Mouse (Mus musculus): Measurements from ENCODE around the gene C2cd5. TPM values are rescaled to one million over a fixed set of nuclear protein-coding genes. Genes with fewer than 3 reads are reported as not detected.
"Not testable (repeated sequence)": the region's sequence is repeated elsewhere in the genome, so short reads cannot be mapped to it uniquely, and the experiment has no call there.

C2cd5 gene
- polyA plus RNA-seq, 1 experiment from 2014 or later, result 7.0 TPM

- peaks cover 11% of the 10 kb centered on the region; the same call in 1 of the 2 replicates for H3K36me3 ChIP-seq (ENCODE audit: inconsistent target)
- no peak overlapping the region for H3K27ac ChIP-seq
- no peaks in the 10 kb centered on the region for H3K79me2 ChIP-seq (ENCODE audit: inconsistent target)
- H3K4me3 ChIP-seq (ENCODE audit: inconsistent target), result no peak overlapping the region
- WGBS (ENCODE audit: missing documents), result 87% methylated on average over 6 of the region's 6 CpGs
Measured at GRCm38 (mm10) chr6:143041578-143041977, 58.4 kb downstream of the C2cd5 start.

DNA sequence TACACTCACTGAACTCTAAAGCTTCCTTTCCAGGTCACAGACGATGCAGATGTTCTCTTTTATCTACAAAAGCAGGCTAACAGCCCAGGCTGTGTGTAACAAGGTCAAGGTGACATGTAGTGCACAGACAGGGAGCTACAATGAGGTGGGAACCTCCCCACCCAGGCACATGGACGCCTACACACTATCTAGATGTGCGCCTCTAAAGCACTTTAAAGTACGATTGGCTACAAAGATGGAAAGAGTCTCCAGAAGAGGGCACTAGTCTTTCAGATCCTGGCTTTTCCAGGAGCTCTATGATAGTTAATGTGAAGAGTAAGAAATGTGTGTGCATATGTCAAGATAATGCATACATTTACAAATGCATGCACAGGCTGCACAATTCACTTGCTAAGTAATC, 64.7 kb downstream of the C2cd5 start:
- 79% methylated on average over 4 of the region's 4 CpGs for WGBS (ENCODE audit: missing documents)
- Histone ChIP-seq H3K79me2 (ENCODE audit: inconsistent target) (no peaks in the 10 kb centered on the region), H3K36me3 (ENCODE audit: inconsistent target) (peaks cover 59% of the 10 kb centered on the region; the same call in 1 of the 2 replicates), H3K4me3 (ENCODE audit: inconsistent target) (no peak overlapping the region), H3K27ac (no peak overlapping the region)

- H3K4me3 ChIP-seq (ENCODE audit: inconsistent target), result no peak overlapping the region
- 95% methylated on average over 2 of the region's 2 CpGs for WGBS (ENCODE audit: missing documents)
- H3K79me2 ChIP-seq (ENCODE audit: inconsistent target), result no peaks in the 10 kb centered on the region
- H3K36me3 ChIP-seq (ENCODE audit: inconsistent target), result peaks cover 66% of the 10 kb centered on the region; the same call in 1 of the 2 replicates
- no peak overlapping the region for H3K27ac ChIP-seq
Measured at GRCm38 (mm10) chr6:143034503-143034902, 65.4 kb downstream of the C2cd5 start.

- Histone ChIP-seq H3K79me2 (ENCODE audit: inconsistent target) (no peaks in the 10 kb centered on the region), H3K36me3 (ENCODE audit: inconsistent target) (peaks cover 61% of the 10 kb centered on the region; the same call in 1 of the 2 replicates), H3K27ac (no peak overlapping the region), H3K4me3 (ENCODE audit: inconsistent target) (no peak overlapping the region)
- 97% methylated on average over 4 of the region's 5 CpGs for WGBS (ENCODE audit: missing documents)
Measured at GRCm38 (mm10) chr6:143030521-143030920, 69.4 kb downstream of the C2cd5 start.

DNA sequence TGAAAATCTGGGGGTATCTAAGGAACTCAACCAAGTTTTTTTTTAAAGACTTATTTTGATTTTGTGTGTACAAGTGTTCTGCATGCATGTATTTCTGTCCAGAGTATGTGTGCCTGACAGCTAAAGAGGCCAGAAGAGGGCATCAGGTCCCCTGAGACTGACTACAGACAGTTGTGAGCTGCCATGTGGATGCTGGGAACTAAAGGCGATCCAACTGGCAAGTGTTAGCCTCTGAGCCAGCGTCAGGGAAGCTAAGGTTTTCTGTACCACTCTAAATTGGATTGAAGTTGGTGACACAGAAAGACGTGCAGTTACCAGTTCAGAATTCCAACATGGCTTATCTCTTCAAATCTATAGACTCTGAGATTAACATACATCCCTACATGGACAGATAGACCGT, 72.0 kb downstream of the C2cd5 start:
- Histone ChIP-seq H3K27ac (no peak overlapping the region), H3K4me3 (ENCODE audit: inconsistent target) (no peak overlapping the region), H3K36me3 (ENCODE audit: inconsistent target) (peaks cover 39% of the 10 kb centered on the region; the same call in 1 of the 2 replicates), H3K79me2 (ENCODE audit: inconsistent target) (no peaks in the 10 kb centered on the region)
- 96% methylated on average over 4 of the region's 4 CpGs for WGBS (ENCODE audit: missing documents)

DNA sequence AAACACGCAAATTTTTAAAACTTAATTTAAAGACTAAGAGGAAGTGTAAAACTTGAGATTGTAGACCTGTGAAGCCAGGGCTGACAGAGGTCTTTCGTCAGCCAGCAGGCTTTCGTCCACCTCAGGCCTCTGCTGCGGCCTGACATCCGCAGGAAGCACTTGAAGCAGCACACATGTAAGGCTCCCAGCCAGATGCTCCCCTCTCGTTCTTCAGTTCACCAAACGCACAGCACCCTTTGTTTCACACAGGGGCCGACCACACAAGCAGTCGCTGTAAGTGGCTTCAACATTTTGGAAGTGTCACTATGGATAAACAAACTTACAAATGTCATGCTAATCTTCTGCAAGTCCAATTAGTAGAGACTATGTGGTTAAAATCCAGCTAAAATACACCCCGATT, 72.5 kb downstream of the C2cd5 start:
- 94% methylated on average over 10 of the region's 10 CpGs for whole genome bisulfite sequencing (ENCODE audit: missing documents)
- Histone ChIP-seq H3K27ac (no peak overlapping the region), H3K4me3 (ENCODE audit: inconsistent target) (no peak overlapping the region), H3K79me2 (ENCODE audit: inconsistent target) (no peaks in the 10 kb centered on the region), H3K36me3 (ENCODE audit: inconsistent target) (peaks cover 34% of the 10 kb centered on the region; the same call in 1 of the 2 replicates)

DNA sequence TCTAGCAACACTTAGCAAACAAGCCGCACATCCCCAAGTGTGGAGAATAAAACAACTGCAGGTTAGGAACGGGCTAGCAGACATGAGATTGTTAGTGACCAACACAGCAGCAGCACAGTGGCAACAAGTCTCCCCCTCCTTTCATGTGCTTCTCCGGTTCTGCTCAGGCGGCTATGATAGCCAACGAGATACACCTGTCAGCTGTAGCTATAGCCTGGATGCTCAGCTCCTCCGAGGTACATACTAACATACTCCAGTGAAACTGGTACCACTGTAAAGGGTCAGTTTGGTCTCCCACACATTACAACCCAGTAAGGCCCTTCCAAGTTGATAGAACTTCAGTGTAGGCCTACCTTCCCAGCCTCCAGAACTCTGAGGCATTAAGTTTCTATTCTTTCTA, 76.2 kb downstream of the C2cd5 start:
- H3K27ac ChIP-seq, result no peak overlapping the region
- peaks cover 8% of the 10 kb centered on the region; the same call in 1 of the 2 replicates for H3K36me3 ChIP-seq (ENCODE audit: inconsistent target)
- H3K4me3 ChIP-seq (ENCODE audit: inconsistent target), result no peak overlapping the region
- WGBS (ENCODE audit: missing documents), result 95% methylated on average over 6 of the region's 6 CpGs
- H3K79me2 ChIP-seq (ENCODE audit: inconsistent target), result no peaks in the 10 kb centered on the region

GRCm38 (mm10) chr6:143021756-143022155, 78.2 kb downstream of the C2cd5 start:
- Histone ChIP-seq H3K79me2 (ENCODE audit: inconsistent target) (no peaks in the 10 kb centered on the region), H3K36me3 (ENCODE audit: inconsistent target) (peaks cover 2% of the 10 kb centered on the region; the same call in 1 of the 2 replicates), H3K4me3 (ENCODE audit: inconsistent target) (no peak overlapping the region), H3K27ac (no peak overlapping the region)
- 86% methylated on average over 8 of the region's 8 CpGs for WGBS (ENCODE audit: missing documents)

DNA sequence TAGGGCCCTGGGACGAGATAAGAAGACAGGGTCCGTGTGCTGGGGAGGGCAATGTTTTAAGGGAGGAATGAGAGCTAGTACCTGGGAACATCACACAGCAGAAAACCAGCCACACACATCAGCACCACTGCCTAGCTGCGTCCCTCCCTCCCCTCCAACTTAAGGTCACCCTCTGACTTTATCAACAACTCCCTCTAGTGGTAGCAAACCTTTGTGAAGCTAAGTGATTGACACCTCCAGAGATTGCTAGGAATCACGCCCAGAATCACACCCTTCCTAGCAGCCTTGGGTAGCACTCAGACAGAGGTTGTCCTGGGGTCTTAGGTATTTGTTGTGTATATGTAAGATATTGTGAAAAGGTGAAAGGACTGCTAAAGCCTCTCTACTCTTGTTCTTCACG, 79.3 kb downstream of the C2cd5 start:
- no peaks in the 10 kb centered on the region for H3K79me2 ChIP-seq (ENCODE audit: inconsistent target)
- no peak overlapping the region for H3K27ac ChIP-seq
- H3K4me3 ChIP-seq (ENCODE audit: inconsistent target), result no peak overlapping the region
- WGBS (ENCODE audit: missing documents), result 84% methylated on average over 4 of the region's 5 CpGs
- H3K36me3 ChIP-seq (ENCODE audit: inconsistent target), result peaks cover 5% of the 10 kb centered on the region; the same call in 1 of the 2 replicates

DNA sequence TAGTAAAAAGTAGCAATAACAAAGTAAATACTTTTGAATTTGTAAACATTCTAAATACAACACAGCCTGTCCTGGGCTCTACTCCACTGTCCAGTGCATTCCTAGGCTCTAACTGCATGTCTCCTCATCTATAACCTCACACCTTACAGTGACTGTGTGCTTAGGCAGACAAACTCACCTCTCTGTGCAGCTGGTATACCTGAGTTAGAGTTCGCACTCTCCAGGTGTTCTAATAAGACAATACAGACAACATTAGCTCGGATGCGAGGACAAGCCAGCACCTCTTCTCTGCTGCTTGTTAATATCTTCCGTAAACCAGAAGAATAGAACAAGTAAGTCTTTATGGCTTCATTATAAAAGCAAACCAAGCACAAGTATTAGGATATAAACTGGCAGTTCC, 79.8 kb downstream of the C2cd5 start:
- no peak overlapping the region for H3K4me3 ChIP-seq (ENCODE audit: inconsistent target)
- H3K79me2 ChIP-seq (ENCODE audit: inconsistent target), result no peaks in the 10 kb centered on the region
- H3K36me3 ChIP-seq (ENCODE audit: inconsistent target), result peaks cover 5% of the 10 kb centered on the region; the same call in 1 of the 2 replicates
- 96% methylated on average over 4 of the region's 4 CpGs for WGBS (ENCODE audit: missing documents)
- no peak overlapping the region for H3K27ac ChIP-seq

DNA sequence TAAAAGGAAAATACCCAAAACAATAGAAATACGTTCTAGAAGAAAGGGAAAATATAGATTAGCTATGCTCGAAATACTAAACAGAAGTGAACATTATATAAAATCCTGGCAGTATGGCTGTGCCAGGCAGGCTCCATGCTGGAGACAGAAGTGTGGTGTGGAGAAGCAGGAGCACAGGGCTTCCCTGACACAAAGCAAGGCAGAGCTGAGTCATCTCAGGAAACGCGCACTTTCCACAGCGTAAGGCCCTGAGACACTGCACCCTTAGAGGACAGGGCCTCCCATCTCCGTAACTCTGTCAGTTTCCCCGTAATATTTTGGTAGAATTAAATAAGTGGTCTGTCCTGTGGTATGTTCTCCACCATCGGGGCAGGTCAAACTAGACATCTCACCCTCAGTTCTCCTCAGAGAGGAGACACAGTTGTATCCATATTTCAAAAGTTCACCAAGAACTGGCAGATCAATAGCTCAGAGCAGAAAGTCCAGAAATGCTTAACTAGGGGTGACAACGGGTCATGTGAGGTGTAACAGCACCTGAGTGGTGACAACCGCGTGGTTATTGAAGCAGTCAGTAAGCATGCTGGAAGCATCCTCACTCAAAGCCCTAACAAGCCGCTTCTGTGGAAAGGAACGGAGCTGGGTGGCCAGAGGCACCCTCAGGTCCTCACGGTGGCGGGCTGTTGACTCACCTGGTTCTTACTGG, 87.3 kb downstream of the C2cd5 start:
- no peaks in the 10 kb centered on the region for H3K79me2 ChIP-seq (ENCODE audit: inconsistent target)
- no peak overlapping the region for H3K27ac ChIP-seq
- peaks cover 28% of the 10 kb centered on the region; the same call in 1 of the 2 replicates for H3K36me3 ChIP-seq (ENCODE audit: inconsistent target)
- 90% methylated on average over 12 of the region's 15 CpGs for WGBS (ENCODE audit: missing documents)
- H3K4me3 ChIP-seq (ENCODE audit: inconsistent target), result no peak overlapping the region

DNA sequence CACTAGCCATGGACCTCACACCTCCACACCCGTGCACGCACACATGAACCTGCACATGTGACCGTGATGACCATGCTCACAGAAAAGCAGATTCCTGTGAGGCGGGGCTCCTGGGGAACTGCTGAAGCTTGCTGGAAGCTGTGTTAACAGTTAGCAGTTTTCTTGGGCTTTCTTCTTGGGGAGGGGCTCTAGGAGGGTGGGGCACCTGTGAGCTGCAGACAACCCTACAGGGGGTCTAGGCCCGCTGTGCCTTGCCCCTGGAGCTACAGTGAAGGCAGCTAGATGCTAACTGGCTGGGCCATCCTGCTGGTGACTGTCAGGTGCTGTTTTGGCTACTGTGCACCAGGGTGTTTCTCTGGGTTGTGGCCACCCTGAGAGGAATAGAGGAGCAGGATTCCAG, 91.1 kb downstream of the C2cd5 start:
- Histone ChIP-seq H3K4me3 (ENCODE audit: inconsistent target) (no peak overlapping the region), H3K27ac (no peak overlapping the region), H3K79me2 (ENCODE audit: inconsistent target) (no peaks in the 10 kb centered on the region), H3K36me3 (ENCODE audit: inconsistent target) (0 out of 2 replicates have a peak, but pooled peaks cover 23% of the 10 kb centered on the region)
- WGBS (ENCODE audit: missing documents), result 90% methylated on average over 5 of the region's 5 CpGs

DNA sequence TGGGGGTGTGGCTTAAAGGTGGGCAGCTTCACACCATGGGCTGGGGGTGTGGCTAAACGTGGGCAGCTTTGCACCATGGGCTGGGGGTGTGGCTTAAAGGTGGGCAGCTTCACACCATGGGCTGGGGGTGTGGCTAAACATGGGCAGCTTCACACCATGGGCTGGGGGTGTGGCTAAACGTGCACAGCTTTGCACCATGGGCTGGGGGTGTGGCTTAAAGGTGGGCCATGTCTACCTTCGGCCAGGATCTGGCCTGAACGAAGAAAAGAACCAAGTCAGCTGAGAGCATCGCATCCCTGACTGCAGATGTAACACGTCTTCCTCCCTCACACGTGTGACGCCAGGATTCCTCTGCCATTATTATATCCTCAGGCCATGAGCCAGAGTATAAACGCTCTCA, 94.7 kb downstream of the C2cd5 start:
- WGBS (ENCODE audit: missing documents), result 93% methylated on average over 9 of the region's 9 CpGs
- H3K27ac ChIP-seq; H3K36me3 ChIP-seq (ENCODE audit: inconsistent target); H3K4me3 ChIP-seq (ENCODE audit: inconsistent target); H3K79me2 ChIP-seq (ENCODE audit: inconsistent target): not testable (repeated sequence)

DNA sequence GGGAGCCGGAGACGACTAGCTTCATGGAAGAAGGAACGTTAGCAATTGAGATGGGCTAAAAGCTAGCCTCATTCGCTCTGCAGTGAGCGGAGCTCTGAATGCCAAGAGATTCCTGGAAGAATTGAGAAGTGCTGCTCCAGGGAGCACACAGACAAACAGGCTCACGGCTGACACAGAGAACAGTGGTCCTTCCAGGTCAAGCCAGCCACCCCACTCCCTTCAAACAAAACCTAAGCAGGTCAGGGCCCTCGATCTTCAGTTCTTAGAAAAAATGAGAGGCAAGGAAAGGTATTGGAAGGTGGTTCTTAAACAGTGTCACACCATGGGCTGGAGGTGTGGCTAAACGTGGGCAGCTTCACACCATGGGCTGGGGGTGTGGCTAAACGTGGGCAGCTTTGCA, 95.1 kb downstream of the C2cd5 start:
- Histone ChIP-seq H3K36me3 (ENCODE audit: inconsistent target) (no peaks in the 10 kb centered on the region), H3K79me2 (ENCODE audit: inconsistent target) (no peaks in the 10 kb centered on the region), H3K27ac (no peak overlapping the region), H3K4me3 (ENCODE audit: inconsistent target) (no peak overlapping the region)
- WGBS (ENCODE audit: missing documents), result 92% methylated on average over 9 of the region's 9 CpGs

GRCm38 (mm10) chr6:142998221-142998999, 101.5 kb downstream of the C2cd5 start:
- H3K79me2 ChIP-seq (ENCODE audit: inconsistent target), result no peaks in the 10 kb centered on the region
- H3K4me3 ChIP-seq (ENCODE audit: inconsistent target), result no peak overlapping the region
- H3K27ac ChIP-seq, result no peak overlapping the region
- 58% methylated on average over 12 of the region's 12 CpGs for WGBS (ENCODE audit: missing documents)
- H3K36me3 ChIP-seq (ENCODE audit: inconsistent target), result no peaks in the 10 kb centered on the region

All from macrophage (primary cell).